Mouse (Mus musculus): Measurements from ENCODE around the gene Nudt9. TPM values are rescaled to one million over a fixed set of nuclear protein-coding genes. Genes with fewer than 3 reads are reported as not detected.

Nudt9 gene
- total and polyA plus RNA-seq, 3 experiments: 58.5 to 83.8 (median 65.3) TPM

GRCm38 (mm10) chr5:104035824-104036223, 10.3 kb upstream of the Nudt9 start:
- no peaks in the 10 kb centered on the region for H3K36me3 ChIP-seq (replicated peaks in 1 of 2; ENCODE audit: control insufficient read depth in 1 of 2, insufficient read depth in 1 of 2, low read length in 1 of 2)
- no peaks in the 10 kb centered on the region for H3K27me3 ChIP-seq (replicated peaks)
- no peak overlapping the region for H3K27ac ChIP-seq (ENCODE audit: insufficient read depth, low read depth)
- no peaks in the 10 kb centered on the region for H3K9me3 ChIP-seq (replicated peaks; ENCODE audit: low read length)
- no peaks in the 10 kb centered on the region for H3K79me2 ChIP-seq (replicated peaks; ENCODE audit: control insufficient read depth, extremely low read depth, insufficient read depth, poor library complexity, severe bottlenecking)
- H3K9ac ChIP-seq (ENCODE audit: insufficient read depth, low read depth): no peak overlapping the region
- dilution Hi-C loops (cut with MboI; ENCODE audit: extremely low pct_ligation_motif_present, extremely low pct_unique_long_range_greater_than_20kb, low sequenced_read_pairs) (no loop called here), in situ Hi-C loops (cut with MboI; ENCODE audit: low pct_ligation_motif_present, low pct_unique_long_range_greater_than_20kb, low sequenced_read_pairs) (loop anchor here (5.0 kb wide), 1 partner anchor 39 kb away; no protein-coding TSS in a partner anchor)
- no peak overlapping the region for H3K4me3 ChIP-seq (replicated peaks in 1 of 3; ENCODE audit: low read depth in 2 of 3, low read length in 2 of 3, poor library complexity in 1 of 3)
- H3K4me2 ChIP-seq (ENCODE audit: insufficient read depth, low read depth, poor library complexity, severe bottlenecking): no peak overlapping the region
- peaks cover 0 to 14% of the 10 kb centered on the region in 2 experiments; a peak in 2 of 4 replicates for H3K4me1 ChIP-seq (ENCODE audit: control insufficient read depth in 1 of 2, insufficient read depth in 2 of 2)
- TF ChIP-seq SIN3A (IDR thresholded peaks at IDR 0.05; ENCODE audit: low read length) (no peak), RCOR1 (conservative IDR thresholded peaks at IDR 0.05; ENCODE audit: low read depth, low read length) (no peak), USF1 (IDR thresholded peaks at IDR 0.05; ENCODE audit: low read depth, low read length) (no peak), USF2 (conservative IDR thresholded peaks at IDR 0.05; ENCODE audit: low read depth, low read length) (no peak), MEF2A (IDR thresholded peaks at IDR 0.05; ENCODE audit: borderline replicate concordance, low read depth, low read length) (no peak), UBTF (IDR thresholded peaks at IDR 0.05; ENCODE audit: low read depth, low read length) (no peak), ETS1 (conservative IDR thresholded peaks at IDR 0.05; ENCODE audit: low read depth, low read length) (no peak), CHD1 (IDR thresholded peaks at IDR 0.05; ENCODE audit: low read depth, low read length) (no peak), CTCF (conservative IDR thresholded peaks at IDR 0.05 in 1 of 2, IDR thresholded peaks at IDR 0.05 in 1 of 2; ENCODE audit: low read depth in 2 of 2, low read length in 2 of 2) (no peak), SMC3 (IDR thresholded peaks at IDR 0.05; ENCODE audit: low read depth, low read length) (no peak), EP300 (IDR thresholded peaks at IDR 0.05; ENCODE audit: low read length) (no peak), ZMIZ1 (IDR thresholded peaks at IDR 0.05; ENCODE audit: low read depth, low read length) (no peak), IRF4 (IDR thresholded peaks at IDR 0.05; ENCODE audit: low read depth, low read length) (no peak), BHLHE40 (IDR thresholded peaks at IDR 0.05; ENCODE audit: low read depth, low read length) (no peak), JUND (conservative IDR thresholded peaks at IDR 0.05; ENCODE audit: low read depth, low read length) (no peak)
- no peak for DNase-seq (ENCODE audit: extremely low read depth)

DNA sequence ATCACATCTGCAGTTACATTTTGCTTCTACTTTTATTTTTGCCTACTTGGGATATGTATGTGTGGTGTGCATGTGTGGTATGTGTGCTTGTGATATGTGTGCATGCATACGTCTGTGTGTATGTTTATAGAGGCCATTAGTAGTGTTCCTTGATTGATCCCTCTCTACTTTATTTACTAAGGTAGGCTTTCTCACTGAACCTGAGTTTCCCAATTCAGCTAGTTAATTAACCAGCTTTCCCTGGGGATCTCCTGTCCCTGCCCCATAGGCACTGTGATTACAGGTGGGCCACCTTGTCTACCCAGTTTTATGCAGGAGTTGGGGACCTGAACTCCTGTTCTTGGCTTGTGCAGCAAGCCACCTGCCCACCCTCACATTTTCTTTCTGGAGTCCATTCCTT, 9.4 kb upstream of the Nudt9 start:
- H3K79me2 ChIP-seq (replicated peaks; ENCODE audit: control insufficient read depth, extremely low read depth, insufficient read depth, poor library complexity, severe bottlenecking): no peaks in the 10 kb centered on the region
- H3K27me3 ChIP-seq (replicated peaks): no peaks in the 10 kb centered on the region
- H3K36me3 ChIP-seq (replicated peaks in 1 of 2; ENCODE audit: control insufficient read depth in 1 of 2, insufficient read depth in 1 of 2, low read length in 1 of 2): no peaks in the 10 kb centered on the region
- dilution Hi-C loops (cut with MboI; ENCODE audit: extremely low pct_ligation_motif_present, extremely low pct_unique_long_range_greater_than_20kb, low sequenced_read_pairs): no loop called here
- in situ Hi-C loops (cut with MboI; ENCODE audit: low pct_ligation_motif_present, low pct_unique_long_range_greater_than_20kb, low sequenced_read_pairs): loop anchor here (5.0 kb wide), 1 partner anchor 39 kb away; no protein-coding TSS in a partner anchor
- DNase-seq (ENCODE audit: extremely low read depth): no peak
- no peaks in the 10 kb centered on the region for H3K9me3 ChIP-seq (replicated peaks; ENCODE audit: low read length)
- no peak for TF ChIP-seq ZMIZ1 (IDR thresholded peaks at IDR 0.05; ENCODE audit: low read depth, low read length)
- TF ChIP-seq MXI1 (IDR thresholded peaks at IDR 0.05; ENCODE audit: low read depth, low read length): no peak
- no peak for TF ChIP-seq MAZ (IDR thresholded peaks at IDR 0.05; ENCODE audit: low read depth, low read length)
- no peak overlapping the region for H3K4me3 ChIP-seq (replicated peaks in 1 of 3; ENCODE audit: low read depth in 2 of 3, low read length in 2 of 3, poor library complexity in 1 of 3)
- no peak overlapping the region for H3K27ac ChIP-seq (ENCODE audit: insufficient read depth, low read depth)
- H3K9ac ChIP-seq (ENCODE audit: insufficient read depth, low read depth): no peak overlapping the region
- H3K4me1 ChIP-seq (ENCODE audit: control insufficient read depth in 1 of 2, insufficient read depth in 2 of 2): peaks cover 0 to 14% of the 10 kb centered on the region in 2 experiments; a peak in 2 of 4 replicates
- no peak overlapping the region for H3K4me2 ChIP-seq (ENCODE audit: insufficient read depth, low read depth, poor library complexity, severe bottlenecking)
